Mouse (Mus musculus): ENCODE data around the gene Ufd1. TPM values are rescaled to one million over a fixed set of nuclear protein-coding genes. Genes with fewer than 3 reads are reported as not detected.
"Not testable (repeated sequence)": the region's sequence is repeated elsewhere in the genome, so short reads cannot be mapped to it uniquely, and the experiment has no call there.

The Ufd1 gene
- total RNA-seq, 2 experiments from 2014 or later, result 81.2 to 112 TPM

DNA sequence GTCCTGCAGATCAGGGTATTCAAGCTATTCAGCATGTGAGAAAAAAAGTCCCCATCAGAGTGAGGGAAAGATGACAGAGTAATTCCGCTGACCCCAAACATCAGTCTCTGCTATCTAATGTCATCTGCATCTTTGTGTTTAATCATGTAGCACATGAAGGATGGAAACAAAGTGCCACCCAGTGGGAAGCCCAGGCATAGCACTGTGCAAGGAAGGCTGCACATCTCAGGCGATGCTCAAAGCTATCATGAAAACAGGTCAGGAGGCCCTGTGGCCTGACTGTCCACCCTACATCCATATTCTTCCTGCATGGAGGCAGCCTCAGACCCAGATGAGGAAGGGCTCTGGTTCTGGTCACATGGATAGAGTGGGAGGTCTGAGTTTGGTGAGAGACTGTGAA is 12.7 kb upstream of the Ufd1 start:
- ATAC-seq (replicated peaks; ENCODE audit: low FRiP score, low TSS enrichment, poor library complexity, severe bottlenecking), result 0 out of 2 replicates have a peak, but pooled peaks have one; percentile 49

DNA sequence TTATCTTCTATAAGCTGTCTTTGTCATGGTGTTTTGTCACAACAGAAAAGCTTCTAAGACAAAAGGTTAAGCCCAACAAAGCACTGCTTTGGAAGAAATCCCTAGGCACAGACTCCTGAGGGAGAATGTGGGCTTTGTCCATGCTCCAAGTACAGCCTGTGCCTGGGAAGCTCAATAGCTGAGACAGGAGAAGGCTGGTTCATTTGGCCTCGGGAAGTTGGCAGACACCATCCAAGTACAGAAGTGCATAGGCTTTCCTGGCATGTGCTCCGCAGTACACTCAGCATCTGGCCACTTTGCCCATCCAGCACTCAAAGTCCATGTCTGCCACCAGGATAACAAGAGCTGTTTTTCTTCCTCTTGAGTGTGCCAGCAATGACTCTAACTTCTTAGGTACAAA is 5.8 kb upstream of the Ufd1 start:
- no peak for ATAC-seq (replicated peaks; ENCODE audit: low FRiP score, low TSS enrichment, poor library complexity, severe bottlenecking)

DNA sequence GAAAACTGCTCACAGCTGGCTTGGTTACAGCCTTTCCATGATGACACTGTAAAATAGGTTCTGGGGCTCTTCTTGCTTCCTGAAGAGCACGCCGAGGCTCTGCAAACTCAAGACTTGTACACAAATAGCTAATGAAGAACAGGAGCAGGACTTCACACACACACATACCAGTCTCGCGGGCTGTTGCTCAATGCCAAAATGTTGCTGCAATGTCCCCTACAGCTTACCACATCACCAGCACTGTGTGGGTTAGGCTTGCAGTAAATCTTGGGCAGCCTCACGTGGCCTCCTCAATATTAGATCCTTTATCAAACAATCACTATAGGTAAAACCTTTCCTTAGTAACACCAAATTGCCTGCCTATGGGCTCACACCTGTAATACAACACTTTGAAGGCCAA is 2.6 kb upstream of the Ufd1 start:
- no peak for ATAC-seq (replicated peaks; ENCODE audit: low FRiP score, low TSS enrichment, poor library complexity, severe bottlenecking)

DNA sequence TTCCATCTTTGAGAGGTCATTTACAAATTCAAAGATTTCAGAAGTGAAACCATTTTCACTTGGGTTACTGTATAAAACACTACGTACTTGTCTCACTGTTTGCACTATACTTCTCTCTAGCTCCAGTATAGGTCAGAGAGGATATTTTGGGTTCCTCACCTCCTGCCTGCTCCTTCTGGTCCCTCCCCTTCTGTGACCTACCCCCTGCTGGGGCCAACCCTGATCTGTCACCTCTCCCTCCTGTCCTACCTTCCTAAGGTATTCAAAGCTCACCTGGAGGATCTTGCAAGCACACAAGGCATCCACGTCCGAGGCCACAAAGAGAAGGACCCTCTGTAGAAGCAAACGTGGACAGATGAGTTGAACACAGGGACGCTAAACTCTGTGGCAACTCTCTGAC is 547 bp upstream of the Ufd1 start:
- peak; percentile 51 for ATAC-seq (replicated peaks; ENCODE audit: low FRiP score, low TSS enrichment, poor library complexity, severe bottlenecking)

DNA sequence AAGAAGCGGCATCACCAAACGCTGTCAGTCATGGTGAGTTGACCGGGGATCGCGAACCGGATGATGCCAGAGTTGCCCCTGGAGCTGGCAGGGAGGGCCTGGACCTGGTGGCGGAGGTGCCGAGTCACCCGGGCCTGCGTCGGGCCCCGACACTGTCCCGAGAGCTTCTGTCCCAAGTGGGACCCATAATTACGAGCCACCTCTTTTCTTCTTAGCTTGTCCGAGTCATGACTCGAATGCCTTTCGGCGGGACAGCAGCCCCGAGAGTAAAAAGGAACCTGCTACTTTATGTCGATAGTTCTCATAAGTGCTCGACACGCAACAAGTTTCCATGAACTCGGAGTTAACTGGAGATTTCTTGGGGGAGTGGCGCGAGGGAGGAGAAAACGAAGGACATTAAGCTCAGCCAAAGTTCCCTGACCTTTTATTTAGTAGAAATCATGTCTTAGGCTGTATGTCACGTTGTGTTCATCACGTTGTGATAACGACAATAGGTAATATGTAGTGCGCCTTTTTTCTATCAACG is 869 bp downstream of the Ufd1 start:
- ATAC-seq (replicated peaks; ENCODE audit: low FRiP score, low TSS enrichment, poor library complexity, severe bottlenecking), result no peak

DNA sequence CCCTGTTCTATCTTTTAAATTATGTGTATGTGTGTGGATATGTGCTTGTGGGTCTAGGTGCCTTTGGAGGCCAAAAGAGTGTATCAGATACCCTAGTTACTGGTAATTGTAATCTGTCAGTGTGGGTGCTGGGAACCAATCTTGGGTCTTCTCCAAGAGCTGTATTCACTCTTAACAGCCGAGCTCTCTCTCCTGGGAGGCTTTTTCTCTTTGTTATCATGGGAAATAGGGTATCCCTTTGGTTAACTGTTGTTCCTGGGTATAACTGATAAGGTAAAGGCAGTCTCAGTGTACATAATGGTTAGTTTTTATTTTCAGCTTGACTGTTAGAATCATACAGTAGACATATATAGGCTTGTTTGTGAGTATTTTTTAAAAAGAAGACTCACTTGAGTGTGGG is 10.8 kb downstream of the Ufd1 start:
- peak; percentile 90 for ATAC-seq (replicated peaks; ENCODE audit: low FRiP score, low TSS enrichment, poor library complexity, severe bottlenecking)

DNA sequence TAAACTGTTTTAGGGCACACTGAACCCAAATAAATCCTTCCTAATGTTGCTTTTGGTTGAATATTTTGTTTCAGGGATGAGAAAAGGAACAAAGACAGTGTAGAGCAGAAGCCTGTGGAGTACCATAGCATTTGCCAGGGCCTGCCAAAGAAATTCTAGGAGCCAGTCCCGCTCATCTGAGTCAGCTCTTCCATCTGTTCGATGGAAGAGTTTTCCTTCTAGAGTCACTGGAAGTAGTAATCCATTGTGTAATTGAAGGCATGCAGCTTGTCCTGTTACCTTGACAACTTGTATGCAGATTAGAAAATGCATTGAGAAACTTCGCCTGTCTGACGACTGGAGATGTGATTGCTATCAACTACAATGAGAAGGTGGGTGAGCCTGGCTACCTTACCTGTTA is 11.3 kb downstream of the Ufd1 start:
- no peak for ATAC-seq (replicated peaks; ENCODE audit: low FRiP score, low TSS enrichment, poor library complexity, severe bottlenecking)

DNA sequence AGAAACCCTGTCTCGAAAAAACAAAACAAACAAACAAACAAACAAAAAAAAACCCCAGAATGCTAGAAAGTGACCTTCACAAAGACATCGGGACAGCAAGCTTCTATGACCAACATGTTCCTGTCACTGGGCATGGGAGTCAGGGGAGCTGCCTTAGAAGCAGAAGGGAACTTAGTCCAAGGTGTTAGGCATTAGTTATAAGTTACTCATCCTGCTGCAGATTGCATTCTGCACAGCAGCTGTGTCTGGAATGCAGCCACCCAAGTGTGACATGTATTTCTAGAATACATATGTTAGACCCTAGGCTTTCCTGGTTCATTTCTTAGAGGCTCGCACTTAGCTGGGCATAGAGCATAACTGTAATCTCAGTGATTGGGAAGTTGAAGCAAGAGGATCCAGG is 17.1 kb downstream of the Ufd1 start:
- no peak for ATAC-seq (replicated peaks; ENCODE audit: low FRiP score, low TSS enrichment, poor library complexity, severe bottlenecking)

DNA sequence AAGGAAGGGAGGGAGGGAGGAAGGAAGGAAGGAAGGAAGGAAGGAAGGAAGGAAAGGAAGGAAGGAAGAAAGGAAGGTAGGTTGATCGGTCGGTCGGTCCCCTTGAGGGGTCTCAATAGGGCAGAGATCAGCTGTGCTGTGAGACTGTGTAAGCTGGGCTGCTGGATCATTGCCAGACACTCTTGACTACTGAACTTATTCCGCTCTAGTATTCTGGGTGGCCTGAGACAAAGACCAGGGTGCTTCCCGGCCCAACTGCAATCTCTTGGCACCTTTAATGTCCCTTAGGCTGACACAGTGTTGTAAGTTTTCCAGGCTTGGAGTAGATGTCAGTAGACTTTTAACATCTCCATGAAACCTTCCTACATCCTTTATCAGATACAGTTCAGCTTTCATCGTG is 17.5 kb downstream of the Ufd1 start:
- ATAC-seq (replicated peaks; ENCODE audit: low FRiP score, low TSS enrichment, poor library complexity, severe bottlenecking), result no peak

DNA sequence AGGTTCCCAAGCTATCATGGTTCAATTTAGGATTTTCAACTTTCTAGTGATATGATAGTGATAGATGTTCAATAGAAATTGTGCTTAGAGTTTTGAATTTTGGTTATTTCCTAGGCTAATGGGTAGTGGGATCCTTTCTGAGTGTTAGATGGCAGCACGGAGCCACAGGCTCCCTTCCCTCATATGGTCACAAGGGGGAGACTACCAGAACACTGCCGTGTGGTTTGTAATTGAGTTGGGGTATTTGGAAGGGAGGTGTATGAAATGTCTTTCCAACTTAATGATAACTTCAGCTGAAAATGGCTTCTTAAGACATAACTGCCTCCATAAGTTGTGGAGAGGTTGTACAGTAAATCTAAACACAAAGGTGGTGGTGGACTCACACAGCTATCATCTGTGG is 21.9 kb downstream of the Ufd1 start:
- no peak for ATAC-seq (replicated peaks; ENCODE audit: low FRiP score, low TSS enrichment, poor library complexity, severe bottlenecking)

DNA sequence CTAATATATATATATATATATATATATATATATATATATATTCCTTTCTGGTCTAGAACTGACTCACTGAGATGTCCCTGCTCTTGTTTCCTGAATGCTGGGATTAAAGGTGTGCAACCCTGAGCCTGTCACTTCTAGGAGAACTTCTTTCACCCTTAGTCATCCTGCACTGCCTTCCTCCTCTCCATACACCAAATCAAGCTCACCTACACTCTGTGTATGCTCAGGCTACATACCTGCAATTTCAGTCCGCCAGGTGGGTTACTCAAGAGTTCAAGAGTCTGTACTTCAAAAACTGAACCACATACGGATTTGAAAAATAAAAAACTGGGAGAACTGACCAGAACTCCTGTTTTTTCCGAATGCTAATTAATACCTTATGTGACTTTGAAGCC is 24.5 kb downstream of the Ufd1 start:
- ATAC-seq (replicated peaks; ENCODE audit: low FRiP score, low TSS enrichment, poor library complexity, severe bottlenecking), result no peak; the same call in 1 of the 2 replicates

DNA sequence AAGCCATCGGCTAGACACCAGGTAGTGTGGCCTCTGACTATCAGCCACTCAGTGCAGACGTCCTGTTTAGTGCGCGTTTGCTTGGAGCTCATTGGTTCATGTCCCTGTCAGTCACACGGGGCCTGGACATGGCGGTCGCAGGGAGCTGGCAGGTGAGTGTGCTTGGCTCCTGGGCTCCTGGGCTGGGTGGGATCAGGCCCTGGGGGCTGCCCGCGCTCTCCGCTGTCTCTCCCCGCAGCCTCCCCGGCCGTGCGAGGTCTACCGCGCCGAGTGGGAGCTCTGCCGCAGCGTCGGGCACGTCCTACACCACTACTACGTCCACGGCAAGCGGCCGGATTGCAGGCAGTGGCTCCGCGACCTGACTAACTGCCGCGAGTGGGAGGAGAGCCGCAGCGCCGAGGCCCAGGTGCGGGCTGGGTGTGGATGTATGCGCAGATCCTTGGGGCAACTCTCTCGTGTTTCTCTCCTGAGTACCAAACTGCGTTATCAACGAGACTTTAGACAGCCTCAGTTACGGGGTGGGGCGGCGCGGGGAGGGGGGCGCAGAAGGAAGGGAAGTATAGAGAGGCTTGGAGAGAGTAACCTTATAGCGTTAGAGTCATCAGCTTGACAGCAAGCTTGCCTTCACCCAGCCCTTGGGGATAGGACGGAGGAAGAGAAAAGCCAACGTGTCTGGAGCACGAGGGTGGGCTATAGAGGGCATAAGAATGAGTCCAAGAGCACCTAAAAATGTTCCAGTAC is 25.1 kb downstream of the Ufd1 start, which contains the start of the genes 2510002D24Rik and Gm28539:
TSS of gene 2510002D24Rik (plus strand) at position 111 of the 741 bp plus-strand sequence.
TSS of gene Gm28539 (plus strand) at position 117 of the 741 bp plus-strand sequence.
- peak; percentile 97 for ATAC-seq (replicated peaks; ENCODE audit: low FRiP score, low TSS enrichment, poor library complexity, severe bottlenecking)

DNA sequence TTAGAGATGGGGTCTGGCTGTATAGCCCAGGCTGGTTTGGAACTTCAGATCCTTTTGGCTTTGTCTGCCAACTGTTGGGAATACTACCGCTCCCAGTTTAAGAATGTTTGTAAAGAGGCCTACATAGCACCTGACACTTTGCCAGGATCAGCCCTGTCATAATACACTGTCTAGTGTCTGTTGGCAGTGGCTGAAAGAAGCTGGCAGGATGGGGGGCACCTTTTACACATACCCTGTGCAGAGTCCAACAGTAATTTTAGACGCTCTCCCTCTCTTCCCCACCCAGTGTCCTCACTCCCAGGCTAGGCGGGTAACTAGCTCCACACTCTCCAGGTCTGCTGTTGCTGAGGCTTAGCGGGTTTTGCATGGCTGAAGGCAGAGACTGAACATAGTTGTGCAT is 26.8 kb downstream of the Ufd1 start:
- ATAC-seq (replicated peaks; ENCODE audit: low FRiP score, low TSS enrichment, poor library complexity, severe bottlenecking), result no peak

DNA sequence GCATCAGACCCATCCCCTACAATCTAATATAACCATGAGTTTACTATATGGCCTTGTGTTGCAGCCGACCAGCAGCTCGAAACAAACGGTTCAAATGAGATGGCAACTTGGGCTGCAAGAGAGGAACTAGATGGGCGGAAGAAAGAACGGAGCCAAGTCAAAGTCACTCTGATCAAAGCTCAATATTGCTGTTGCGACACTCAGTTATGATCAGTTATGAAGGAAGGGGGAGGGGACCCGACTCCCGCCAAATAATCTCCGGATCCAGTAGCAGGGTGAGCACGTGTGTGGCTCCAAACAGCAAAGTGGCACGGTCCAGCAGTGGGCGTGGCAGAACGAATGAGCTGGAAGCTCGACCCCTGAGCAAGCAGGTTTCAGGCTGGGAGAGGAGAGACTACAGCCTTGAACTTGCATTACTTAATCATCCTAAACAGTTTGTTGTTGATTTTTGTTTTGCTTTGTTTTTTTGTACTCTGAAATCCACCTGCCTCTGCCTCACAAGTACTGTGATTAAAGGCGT is 34.8 kb downstream of the Ufd1 start:
- ATAC-seq (replicated peaks; ENCODE audit: low FRiP score, low TSS enrichment, poor library complexity, severe bottlenecking), result no peak

DNA sequence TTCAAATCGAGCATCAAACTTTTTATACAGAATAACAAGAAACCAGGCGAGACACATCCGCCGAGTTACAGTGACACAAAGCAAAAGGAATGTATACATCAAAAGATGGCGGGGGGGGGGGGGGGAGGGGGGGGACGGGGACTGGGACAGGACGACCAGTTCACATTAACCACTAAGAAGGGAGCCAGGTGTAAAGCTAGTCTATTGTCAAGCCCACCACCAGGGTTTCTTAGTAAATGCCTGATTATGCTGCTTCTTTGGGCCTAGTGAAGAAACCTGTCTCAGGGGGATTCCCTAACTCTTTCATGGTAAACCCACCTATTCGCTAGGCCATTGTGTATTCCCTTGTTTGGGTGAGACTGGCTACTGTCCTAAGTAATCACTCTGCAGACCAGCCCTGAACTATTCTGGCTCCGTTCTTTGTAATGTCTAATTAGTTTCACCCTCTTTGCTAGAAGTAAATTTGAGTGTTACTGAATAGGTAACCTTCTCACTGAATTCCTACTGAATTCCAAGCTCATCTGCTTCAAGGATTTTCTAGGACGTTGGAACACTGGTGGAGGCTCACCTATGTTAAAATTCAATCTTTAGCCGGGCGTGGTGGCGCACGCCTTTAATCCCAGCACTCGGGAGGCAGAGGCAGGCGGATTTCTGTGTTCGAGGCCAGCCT is 38.1 kb downstream of the Ufd1 start:
- not testable (repeated sequence) for ATAC-seq (replicated peaks; ENCODE audit: low FRiP score, low TSS enrichment, poor library complexity, severe bottlenecking)

DNA sequence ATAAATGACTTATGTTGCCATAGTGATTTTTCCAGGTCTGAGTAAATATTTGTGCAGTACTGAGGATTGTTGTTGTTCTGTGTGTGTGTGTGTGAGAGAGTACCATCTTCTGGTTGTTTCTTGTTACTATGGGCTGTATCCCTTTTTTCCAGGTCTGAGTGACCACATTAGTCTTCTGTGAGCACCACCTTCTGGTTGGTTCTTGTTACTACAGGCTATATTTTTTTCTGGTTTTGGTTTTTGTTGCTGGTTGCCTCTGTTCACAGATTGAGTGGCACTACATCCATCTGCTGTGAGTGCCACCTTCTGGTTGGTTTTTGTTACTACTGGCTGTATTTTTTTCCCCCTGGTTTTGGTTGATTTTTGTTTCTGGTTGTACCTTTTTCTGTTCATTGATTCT is 47.0 kb downstream of the Ufd1 start:
- ATAC-seq (replicated peaks; ENCODE audit: low FRiP score, low TSS enrichment, poor library complexity, severe bottlenecking), result peak; percentile 63

DNA sequence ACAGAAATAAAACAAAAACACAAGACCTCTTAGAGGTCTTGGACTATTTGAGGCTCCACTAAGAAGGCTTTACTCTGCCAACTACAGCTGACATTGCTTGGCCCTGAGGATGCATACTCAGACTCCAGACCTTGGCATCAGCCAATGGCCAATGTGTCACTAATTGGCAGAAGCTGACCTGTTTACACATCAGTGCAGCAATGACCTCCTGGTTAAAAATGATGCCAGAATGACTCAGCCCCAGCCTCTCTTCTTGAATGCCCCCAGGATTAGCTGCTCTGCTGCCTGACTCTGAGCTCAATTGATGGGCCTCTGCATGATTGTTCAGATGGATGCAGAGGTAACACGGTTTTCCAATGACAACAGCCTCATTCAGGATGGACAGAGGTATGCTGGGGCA is 48.6 kb downstream of the Ufd1 start:
- ATAC-seq (replicated peaks; ENCODE audit: low FRiP score, low TSS enrichment, poor library complexity, severe bottlenecking), result no peak

DNA sequence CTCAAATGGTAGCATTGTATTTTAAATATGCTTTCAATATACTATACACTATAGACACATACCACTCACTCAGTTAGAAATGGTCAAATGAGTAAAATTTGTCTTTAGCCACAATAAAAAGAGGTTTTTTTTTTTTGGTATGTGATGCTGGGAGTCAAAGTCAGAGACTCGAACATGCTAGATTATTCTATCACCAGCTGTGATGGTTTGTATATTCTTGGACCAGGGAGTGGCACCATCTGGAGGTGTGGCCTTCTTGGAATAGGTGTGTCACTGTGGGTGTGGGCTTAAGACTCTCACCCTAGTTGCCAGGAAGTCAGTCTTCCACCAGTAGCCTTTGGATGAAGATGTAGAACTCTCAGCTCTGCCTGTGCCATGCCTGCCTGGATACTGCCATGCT is 58.9 kb downstream of the Ufd1 start:
- not testable (repeated sequence) for ATAC-seq (replicated peaks; ENCODE audit: low FRiP score, low TSS enrichment, poor library complexity, severe bottlenecking)

DNA sequence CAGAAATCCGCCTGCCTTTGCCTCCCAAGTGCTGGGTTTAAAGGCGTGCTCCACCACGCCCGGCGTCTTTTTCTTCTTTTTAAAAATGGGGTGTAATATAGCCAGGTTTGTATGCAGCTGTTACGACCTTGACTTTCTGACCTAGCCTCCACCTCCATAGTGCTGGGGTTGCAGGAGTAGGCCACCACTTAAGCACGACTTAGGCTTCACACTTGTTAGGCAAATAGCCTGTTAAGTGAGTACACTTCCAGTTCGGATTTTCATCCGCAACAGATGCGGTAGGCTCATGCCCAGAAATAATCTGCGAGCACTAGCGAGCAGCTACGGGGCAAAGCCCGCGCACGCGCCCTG is 64.5 kb downstream of the Ufd1 start:
- ATAC-seq (replicated peaks; ENCODE audit: low FRiP score, low TSS enrichment, poor library complexity, severe bottlenecking), result no peak

DNA sequence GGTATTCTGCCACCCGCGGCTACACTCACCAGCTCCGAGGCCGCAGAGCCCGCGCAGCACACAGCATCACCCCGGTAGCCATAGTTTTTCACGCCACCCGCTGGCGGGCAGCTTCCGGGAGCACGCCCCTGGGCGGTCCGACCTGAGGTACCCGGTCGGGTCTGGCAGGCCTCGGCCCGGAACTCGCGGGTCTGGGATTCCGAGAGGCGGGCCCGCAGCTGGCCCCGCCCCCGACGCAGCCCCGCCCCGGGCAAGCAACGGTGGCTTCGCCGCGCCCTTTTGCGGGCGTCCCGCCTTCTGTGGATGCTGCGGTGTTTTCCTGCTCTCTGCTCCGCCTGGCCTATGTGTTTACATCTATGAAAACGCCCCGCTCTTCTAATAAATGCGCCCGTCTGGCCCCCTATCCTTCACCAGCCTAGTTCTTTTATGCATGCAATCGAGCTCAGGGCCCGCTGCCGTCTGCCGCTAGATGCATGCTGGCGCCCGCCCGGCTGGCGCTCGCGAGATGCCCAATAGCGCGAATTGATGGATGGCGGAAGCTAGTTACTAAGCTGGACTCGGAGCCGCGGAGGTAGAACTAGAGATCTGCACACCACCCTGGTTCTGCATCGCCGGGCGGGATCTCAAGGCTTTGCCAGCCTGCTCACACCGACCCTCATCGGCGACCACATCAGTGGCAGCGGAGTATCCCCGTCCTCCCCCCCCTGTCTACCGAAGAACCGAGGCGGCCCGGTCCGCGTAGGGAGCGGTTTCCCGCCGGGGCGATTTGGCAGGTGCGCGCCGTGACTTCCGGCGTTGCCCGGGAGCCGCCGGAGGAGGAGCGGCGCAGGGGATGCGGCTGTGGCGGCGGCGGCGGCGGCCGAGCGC is 65.1 kb downstream of the Ufd1 start, which contains the start of the genes Mrpl40 and Hira:
TSS of gene Mrpl40 (minus strand) at position 421 of the 867 bp plus-strand sequence.
TSS of gene Hira (plus strand) at position 596 of the 867 bp plus-strand sequence.
- ATAC-seq (replicated peaks; ENCODE audit: low FRiP score, low TSS enrichment, poor library complexity, severe bottlenecking), result peak; percentile 86
